12 mouse cellular contexts compared by ENCODE assay signal in the genomic region with DNA sequence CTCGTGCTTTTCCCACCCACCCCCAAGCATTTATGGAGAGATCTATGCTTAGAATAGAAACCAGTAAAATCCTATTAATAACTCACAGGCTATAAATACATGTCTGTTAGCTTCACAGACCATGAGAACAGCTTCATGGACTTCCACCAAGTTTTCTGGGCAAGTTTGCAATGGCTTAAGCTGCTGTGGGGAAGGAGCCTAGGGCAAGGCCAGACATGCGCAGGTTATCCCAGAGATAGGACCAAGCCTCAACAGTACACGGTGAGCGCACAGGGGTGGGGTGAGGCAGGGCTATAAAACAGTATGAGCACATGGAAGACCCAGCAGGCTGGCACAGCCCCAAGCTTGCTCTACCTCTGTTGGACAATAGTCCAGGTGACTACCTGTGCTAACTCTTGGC. TPM values are rescaled to one million over a fixed set of nuclear protein-coding genes. Genes with fewer than 3 reads are reported as not detected.
DNase-seq lines count a peak whose midpoint lies in the region; ATAC-seq lines count a peak whose summit lies in the region.
"Had no signal": no experiment of that assay in that cellular context is flagged by ENCODE, and none has a peak within 500 bp of the region (broad histone marks: within the 10 kb centered on the region; RNA-seq: fewer than 3 reads in every experiment).

No protein-coding gene starts in this region.

- H3K36me3 ChIP-seq in kidney, embryonic 15.5 days, result peaks cover 64% of the 10 kb centered on the region
- peaks cover 66% of the 10 kb centered on the region for H3K36me3 ChIP-seq in heart, embryonic 13.5 days
- peaks cover 55% of the 10 kb centered on the region for H3K36me3 ChIP-seq in limb, embryonic 15.5 days

- no peaks in the 10 kb centered on the region for H3K4me1 ChIP-seq in kidney, embryonic 15.5 days
- peaks cover 13% of the 10 kb centered on the region for H3K4me1 ChIP-seq in heart, embryonic 13.5 days
- peaks cover 5% of the 10 kb centered on the region; the same call in 1 of the 2 replicates for H3K4me1 ChIP-seq in limb, embryonic 15.5 days
- H3K4me1 ChIP-seq: neural tube, embryonic 15.5 days had no signal

- 95% methylated on average over 4 of the region's 4 CpGs for WGBS in kidney, embryonic 15.5 days
- WGBS in heart, embryonic 13.5 days, result 76% methylated on average over 4 of the region's 4 CpGs
- 55% methylated on average over 4 of the region's 4 CpGs for whole genome bisulfite sequencing in limb, embryonic 15.5 days

- H3K9ac ChIP-seq in kidney, embryonic 15.5 days, result no peak overlapping the region
- H3K9ac ChIP-seq in heart, embryonic 13.5 days, result no peak overlapping the region
- H3K9ac ChIP-seq in limb, embryonic 15.5 days, result no peak overlapping the region
- H3K9ac ChIP-seq: neural tube, embryonic 15.5 days had no signal

- no peaks in the 10 kb centered on the region for H3K27me3 ChIP-seq in kidney, embryonic 15.5 days
- H3K27me3 ChIP-seq in heart, embryonic 13.5 days (replicated peaks), result no peaks in the 10 kb centered on the region
- no peaks in the 10 kb centered on the region for H3K27me3 ChIP-seq in limb, embryonic 15.5 days
- H3K27me3 ChIP-seq: CH12.LX; neural tube, embryonic 15.5 days; Patski had no signal

- no peak overlapping the region for H3K4me3 ChIP-seq in kidney, embryonic 15.5 days (replicated peaks)
- H3K4me3 ChIP-seq in heart, embryonic 13.5 days, result no peak overlapping the region
- no peak overlapping the region for H3K4me3 ChIP-seq in limb, embryonic 15.5 days
- H3K4me3 ChIP-seq: neural tube, embryonic 15.5 days had no signal

- no peak for DNase-seq in kidney, postnatal 25 days
- DNase-seq in gastrocnemius, postnatal 10 days, result peak; percentile 25
- no peak for DNase-seq in ovary, postnatal 10 days (ENCODE audit: low spot score)
- DNase-seq: adrenal gland, adult 2 months; lung, adult 18-20 months had no signal

- 0 out of 2 replicates have a peak, but pooled peaks have one; percentile 19 for ATAC-seq in kidney, embryonic 15.5 days (replicated peaks; ENCODE audit: low FRiP score)
- ATAC-seq in heart, embryonic 13.5 days (ENCODE audit: extremely low read depth, insufficient number of reproducible peaks, low FRiP score, low TSS enrichment), result no peak
- peak; percentile 17; the same call in 1 of the 2 replicates for ATAC-seq in limb, embryonic 15.5 days (ENCODE audit: insufficient number of reproducible peaks, low FRiP score, low TSS enrichment, low read depth)
- no peak for ATAC-seq in activated CD4-positive, CD25-positive, alpha-beta regulatory T cell, adult 4 months
- ATAC-seq: Patski had no signal

- no peak overlapping the region for H3K27ac ChIP-seq in kidney, embryonic 15.5 days
- peak overlapping the region; percentile 69 for H3K27ac ChIP-seq in heart, embryonic 13.5 days (replicated peaks)
- peak overlapping the region; percentile 18; the same call in 1 of the 2 replicates for H3K27ac ChIP-seq in limb, embryonic 15.5 days
- H3K27ac ChIP-seq: neural tube, embryonic 15.5 days had no signal

- no peak overlapping the region for H3K4me2 ChIP-seq in kidney, embryonic 15.5 days
- 0 out of 2 replicates have a peak overlapping the region, but pooled peaks have one; percentile 1 for H3K4me2 ChIP-seq in heart, embryonic 13.5 days
- H3K4me2 ChIP-seq in limb, embryonic 15.5 days, result no peak overlapping the region
- H3K4me2 ChIP-seq: neural tube, embryonic 15.5 days had no signal

- no peaks in the 10 kb centered on the region for H3K9me3 ChIP-seq in kidney, embryonic 15.5 days (replicated peaks)
- H3K9me3 ChIP-seq in heart, embryonic 13.5 days, result no peaks in the 10 kb centered on the region
- no peaks in the 10 kb centered on the region for H3K9me3 ChIP-seq in limb, embryonic 15.5 days
- H3K9me3 ChIP-seq: neural tube, embryonic 15.5 days had no signal

RNA-seq across cellular contexts. Expression of gene Bod1, which starts 8.2 kb away (rescaled TPM):
- polyA plus RNA-seq in kidney, embryonic 15.5 days (2015; fragmentation: Nextera tagmentation; extraction: Ambion mirVana), result 84.9 and 86.8 TPM in 2 replicates
- 100 to 1,000 TPM; 113 TPM for total RNA-seq in gastrocnemius, postnatal 10 days (2021)
- polyA plus RNA-seq in heart, embryonic 13.5 days (2015; fragmentation: Nextera tagmentation; extraction: Ambion mirVana), result 68.0 and 75.9 TPM in 2 replicates
- polyA plus RNA-seq in limb, embryonic 15.5 days (2015; fragmentation: Nextera tagmentation; extraction: Ambion mirVana), result 79.8 and 98.6 TPM in 2 replicates
- 1 to 10 TPM; 4.9 to 6.2 TPM for polyA plus RNA-seq in activated CD4-positive, CD25-positive, alpha-beta regulatory T cell, adult 4 months (2017; shearing (Covaris generic))

Comparison
In these comparisons a context has a peak if more than half of its experiments do, and no peak if none do; other contexts are left out.
1. ATAC-seq: peak in kidney, embryonic 15.5 days (single experiment) and limb, embryonic 15.5 days (single experiment); none in heart, embryonic 13.5 days (single experiment) and activated CD4-positive, CD25-positive, alpha-beta regulatory T cell, adult 4 months (single experiment).